Mouse (Mus musculus) MEL (cell line): ENCODE results near the gene Best3. TPM values are rescaled to one million over a fixed set of nuclear protein-coding genes. Genes with fewer than 3 reads are reported as not detected.
A peak's percentile ranks its signal among the peaks of the same experiment; 100 is the strongest.

Experiments used
- DNase-seq: peaks from one replicate; pipeline ENCODE4 v3.0.0; 2011; ENCODE audit warnings: low read depth, low spot score
- H3K27ac ChIP-seq: 2 replicates; pipeline ENCODE4 v1.5.1; 2012; ENCODE audit warnings: low read depth, mild to moderate bottlenecking, control low read depth, low read length, moderate library complexity; ENCODE audit not compliant: control insufficient read depth
- H3K27me3 ChIP-seq, 2 experiments: fragments of 150-350 bp in 1 of 2; sonication (generic) in 1 of 2; 2 replicates each; pipeline ENCODE4 v1.6.1; 2012; ENCODE audit warnings: low read length in 2 of 2, mild to moderate bottlenecking in 2 of 2, improper control_type of control experiment in 1 of 2, moderate library complexity in 1 of 2; ENCODE audit not compliant: insufficient read depth in 2 of 2, control insufficient read depth in 1 of 2
- H3K36me3 ChIP-seq, 2 experiments: 2 replicates each; pipeline ENCODE4 v1.6.1; 2012 to 2014; ENCODE audit warnings: low read length in 2 of 2, improper control_type of control experiment in 1 of 2, inconsistent platforms in 1 of 2, mild to moderate bottlenecking in 1 of 2; ENCODE audit not compliant: insufficient read depth in 2 of 2, control insufficient read depth in 1 of 2
- H3K4me1 ChIP-seq, 2 experiments: fragments of 150-350 bp in 1 of 2; sonication (generic) in 1 of 2; 2 replicates each; pipeline ENCODE4 v1.6.1; 2012; ENCODE audit warnings: low read length in 2 of 2, improper control_type of control experiment in 1 of 2, mild to moderate bottlenecking in 1 of 2; ENCODE audit not compliant: insufficient read depth in 2 of 2, control insufficient read depth in 1 of 2
- H3K4me3 ChIP-seq, 2 experiments: fragments of 150-350 bp in 1 of 2; sonication (generic) in 1 of 2; 2 replicates each; pipeline ENCODE4 v1.5.1; 2012; ENCODE audit warnings: low read depth in 2 of 2, low read length in 2 of 2, mild to moderate bottlenecking in 2 of 2, moderate library complexity in 2 of 2, control low read depth in 1 of 2, improper control_type of control experiment in 1 of 2; ENCODE audit not compliant: control insufficient read depth in 1 of 2, insufficient read depth in 1 of 2
- H3K79me2 ChIP-seq: 2 replicates; pipeline ENCODE4 v1.6.1; 2012; ENCODE audit warnings: mild to moderate bottlenecking, low read length, moderate library complexity; ENCODE audit not compliant: control insufficient read depth, poor library complexity, insufficient read depth
- H3K9ac ChIP-seq: 2 replicates; pipeline ENCODE4 v1.6.1; 2012; ENCODE audit warnings: low read depth, mild to moderate bottlenecking, control low read depth, low read length, moderate library complexity; ENCODE audit not compliant: control insufficient read depth, poor library complexity, severe bottlenecking
- H3K9me3 ChIP-seq: fragments of 150-350 bp; sonication (generic); replicated peaks from 2 replicates; pipeline ENCODE4 v1.6.1; 2012; ENCODE audit warnings: mild to moderate bottlenecking, low read length, improper control_type of control experiment, moderate library complexity; ENCODE audit not compliant: insufficient read depth
- BHLHE40 ChIP-seq: IDR thresholded peaks from 2 replicates; pipeline ENCODE4 v1.6.1; 2012; ENCODE audit warnings: low read depth, mild to moderate bottlenecking, inconsistent platforms, low read length, improper control_type of control experiment, borderline replicate concordance
- ELF1 ChIP-seq: IDR thresholded peaks from 2 replicates; pipeline ENCODE4 v1.6.1; 2014; ENCODE audit warnings: low read depth, mild to moderate bottlenecking, inconsistent platforms, low read length, improper control_type of control experiment, moderate library complexity
- HCFC1 ChIP-seq: IDR thresholded peaks from 2 replicates; pipeline ENCODE4 v1.6.1; 2012; ENCODE audit warnings: low read depth, mild to moderate bottlenecking, inconsistent platforms, low read length, improper control_type of control experiment, moderate library complexity
- KAT2A ChIP-seq: conservative IDR thresholded peaks from 2 replicates; pipeline ENCODE4 v1.6.1; 2012; ENCODE audit warnings: low read depth, low read length, improper control_type of control experiment, inconsistent platforms
- MAZ ChIP-seq: IDR thresholded peaks from 2 replicates; pipeline ENCODE4 v1.6.1; 2012; ENCODE audit warnings: low read depth, mild to moderate bottlenecking, inconsistent platforms, low read length, improper control_type of control experiment
- NELFE ChIP-seq: IDR thresholded peaks from 2 replicates; pipeline ENCODE4 v1.6.1; 2011; ENCODE audit warnings: low read depth, low read length, improper control_type of control experiment
- NRF1 ChIP-seq: IDR thresholded peaks from 2 replicates; pipeline ENCODE4 v1.6.1; 2014; ENCODE audit warnings: low read depth, mild to moderate bottlenecking, inconsistent platforms, low read length, improper control_type of control experiment, moderate library complexity; ENCODE audit not compliant: poor library complexity, insufficient read depth, severe bottlenecking
- POLR2A ChIP-seq, 2 experiments: IDR thresholded peaks; 2 replicates each; pipeline ENCODE4 v1.6.1; 2011 to 2012; ENCODE audit warnings: low read length in 2 of 2, mild to moderate bottlenecking in 2 of 2, control low read depth in 1 of 2, improper control_type of control experiment in 1 of 2, low read depth in 1 of 2, moderate library complexity in 1 of 2; ENCODE audit not compliant: control insufficient read depth in 1 of 2, insufficient read depth in 1 of 2, poor library complexity in 1 of 2
- POLR2AphosphoS5 ChIP-seq: IDR thresholded peaks from 2 replicates; pipeline ENCODE4 v1.6.1; 2012; ENCODE audit warnings: low read depth, borderline replicate concordance, mild to moderate bottlenecking, inconsistent platforms, low read length, moderate library complexity, mixed read lengths
- RCOR1 ChIP-seq: IDR thresholded peaks from 2 replicates; pipeline ENCODE4 v1.6.1; 2012; ENCODE audit warnings: low read depth, mild to moderate bottlenecking, inconsistent platforms, low read length, improper control_type of control experiment
- TAL1 ChIP-seq: IDR thresholded peaks from 2 replicates; pipeline ENCODE4 v1.6.1; 2012; ENCODE audit warnings: mild to moderate bottlenecking, inconsistent platforms, low read length, moderate library complexity, mixed read lengths
- TCF12 ChIP-seq: IDR thresholded peaks from 2 replicates; pipeline ENCODE4 v1.6.1; 2014; ENCODE audit warnings: low read depth, mild to moderate bottlenecking, inconsistent platforms, low read length, improper control_type of control experiment, moderate library complexity
- USF1 ChIP-seq: IDR thresholded peaks from 2 replicates; pipeline ENCODE4 v1.6.1; 2014; ENCODE audit warnings: low read depth, mild to moderate bottlenecking, inconsistent platforms, low read length, improper control_type of control experiment, moderate library complexity
- USF2 ChIP-seq, 2 experiments: IDR thresholded peaks; 2 replicates each; pipeline ENCODE4 v1.6.1; 2011 to 2012; ENCODE audit warnings: improper control_type of control experiment in 2 of 2, low read length in 2 of 2, borderline replicate concordance in 1 of 2, inconsistent platforms in 1 of 2, low read depth in 1 of 2, mild to moderate bottlenecking in 1 of 2; ENCODE audit not compliant: insufficient read depth in 1 of 2
- ZNF384 ChIP-seq: IDR thresholded peaks from 2 replicates; pipeline ENCODE4 v1.6.1; 2012; ENCODE audit warnings: low read depth, mild to moderate bottlenecking, inconsistent platforms, low read length, improper control_type of control experiment
- polyA plus RNA-seq, 2 experiments: library from polyadenylated mRNA; stranded (reverse) in 1 of 2; unstranded in 1 of 2; fragments of >175 nt in 1 of 2; fragments of >200 nt in 1 of 2; gene quantifications; 2 replicates each; pipeline versions ENCODE4 v1.2.1 to v1.2.4; 2012; ENCODE audit warnings: low replicate concordance in 2 of 2, low read depth in 1 of 2; ENCODE audit not compliant: insufficient read length in 2 of 2, insufficient read depth in 1 of 2, missing spikeins in 1 of 2
- total RNA-seq: library from RNA; depleted of rRNA; stranded (reverse); fragments of 300-350 nt; gene quantifications from 2 replicates; pipeline ENCODE4 v1.2.3, GENCODE M21; 2012

The Best3 gene
- total and polyA plus RNA-seq, 3 experiments = not detected

- DNase-seq = peak; percentile 5
- no peak for TF ChIP-seq HCFC1
- TF ChIP-seq ELF1 = no peak
- TF ChIP-seq USF2 (IDR thresholded peaks at IDR 0.05; ENCODE audit: borderline replicate concordance in 1 of 2, insufficient read depth in 1 of 2, low read depth in 1 of 2, low read length in 2 of 2) = no peak
Observed at GRCm38 (mm10) chr10:116996236-116996600, 10.1 kb downstream of the Best3 start.

GRCm38 (mm10) chr10:116998716-116999455 is 12.8 kb downstream of the Best3 start:
- TF ChIP-seq KAT2A (no peak), USF1 (no peak), NRF1 (no peak), HCFC1 (no peak)
- H3K4me3 ChIP-seq = no peak overlapping the region
- DNase-seq = no peak
- no peaks in the 10 kb centered on the region for H3K9me3 ChIP-seq
- no peaks in the 10 kb centered on the region for H3K36me3 ChIP-seq
- H3K27me3 ChIP-seq = peaks cover 0 to 6% of the 10 kb centered on the region in 2 experiments; a peak in 2 of 4 replicates
- H3K79me2 ChIP-seq = no peaks in the 10 kb centered on the region
- H3K27ac ChIP-seq = no peak overlapping the region
- H3K4me1 ChIP-seq = no peaks in the 10 kb centered on the region
- no peak overlapping the region for H3K9ac ChIP-seq

More at GRCm38 (mm10) chr10:116996236-116996600, 10.1 kb downstream of the Best3 start:
- Histone ChIP-seq H3K4me3 (no peak overlapping the region), H3K9me3 (no peaks in the 10 kb centered on the region), H3K79me2 (no peaks in the 10 kb centered on the region), H3K27me3 (peaks cover 0 to 2% of the 10 kb centered on the region in 2 experiments; a peak in 1 of 4 replicates), H3K36me3 (no peaks in the 10 kb centered on the region), H3K27ac (no peak overlapping the region), H3K4me1 (no peaks in the 10 kb centered on the region), H3K9ac (no peak overlapping the region)

- no peak for DNase-seq
- Histone ChIP-seq H3K9ac (no peak overlapping the region), H3K4me1 (no peaks in the 10 kb centered on the region), H3K36me3 (no peaks in the 10 kb centered on the region), H3K79me2 (no peaks in the 10 kb centered on the region), H3K27ac (no peak overlapping the region), H3K27me3 (peaks cover 0 to 6% of the 10 kb centered on the region in 2 experiments; a peak in 2 of 4 replicates), H3K4me3 (no peak overlapping the region), H3K9me3 (no peaks in the 10 kb centered on the region)
- TF ChIP-seq HCFC1 (no peak), TCF12 (no peak), RCOR1 (no peak), POLR2A (IDR thresholded peaks at IDR 0.05; ENCODE audit: control insufficient read depth in 1 of 2, insufficient read depth in 1 of 2, low read depth in 1 of 2, low read length in 2 of 2, poor library complexity in 1 of 2) (no peak), BHLHE40 (no peak), POLR2AphosphoS5 (no peak), MAZ (no peak), ZNF384 (no peak), NELFE (no peak), TAL1 (no peak)
Observed at GRCm38 (mm10) chr10:117000975-117001374, 14.9 kb downstream of the Best3 start.
